Mouse (Mus musculus): ENCODE measurements around the gene Hist1h4n. TPM values are rescaled to one million over a fixed set of nuclear protein-coding genes. Genes with fewer than 3 reads are reported as not detected.
A peak's percentile ranks its signal among the peaks of the same experiment; 100 is the strongest.
"Not testable (repeated sequence)": the region's sequence is repeated elsewhere in the genome, so short reads cannot be mapped to it uniquely, and the experiment has no call there.

Hist1h4n gene
- polyA plus RNA-seq, 1 experiment from 2014 or later = 22.4 TPM

DNA sequence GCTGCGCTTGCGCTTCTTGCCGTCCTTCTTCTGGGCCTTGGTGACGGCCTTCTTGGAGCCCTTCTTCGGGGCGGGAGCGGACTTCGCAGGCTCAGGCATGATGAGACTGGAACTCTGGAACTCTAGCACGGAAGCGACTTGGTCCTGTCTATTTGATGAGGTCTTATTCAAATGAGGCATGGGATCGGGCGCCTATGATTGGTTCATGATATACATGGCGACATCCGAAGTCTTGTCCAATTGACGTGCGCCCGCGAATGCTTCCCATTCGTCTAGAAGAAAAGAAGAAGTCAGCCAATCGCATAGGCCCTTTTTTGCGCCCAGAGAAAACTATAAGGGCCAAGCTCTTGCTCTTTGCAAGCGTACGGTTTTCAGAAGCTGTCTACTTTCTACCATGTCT lies 21.9 kb downstream of the Hist1h4n start, which contains the start of the genes Hist1h2bq and Hist1h2ao:
Gene Hist1h2bq (minus strand): TSS at position 125 of the 400 bp plus-strand sequence.
Gene Hist1h2ao (plus strand): TSS at position 393 of the 400 bp plus-strand sequence.
- not testable (repeated sequence) for H3K4me3 ChIP-seq (ENCODE audit: low read length); H3K4me1 ChIP-seq (replicated peaks; ENCODE audit: control insufficient read depth, insufficient read depth, low read length); H3K27me3 ChIP-seq (ENCODE audit: control insufficient read depth, insufficient read depth, low read depth, low read length); H3K27ac ChIP-seq (ENCODE audit: low read length); H3K36me3 ChIP-seq (ENCODE audit: control insufficient read depth, insufficient read depth, low read length); H3K9me3 ChIP-seq (ENCODE audit: control insufficient read depth, low read length); H3K9ac ChIP-seq (ENCODE audit: low read length); H3K4me2 ChIP-seq (ENCODE audit: low read depth, low read length)
- peak; percentile 96 for ATAC-seq (ENCODE audit: low read depth)
- WGBS = no CpG with 5 or more reads among the region's 23 CpGs

DNA sequence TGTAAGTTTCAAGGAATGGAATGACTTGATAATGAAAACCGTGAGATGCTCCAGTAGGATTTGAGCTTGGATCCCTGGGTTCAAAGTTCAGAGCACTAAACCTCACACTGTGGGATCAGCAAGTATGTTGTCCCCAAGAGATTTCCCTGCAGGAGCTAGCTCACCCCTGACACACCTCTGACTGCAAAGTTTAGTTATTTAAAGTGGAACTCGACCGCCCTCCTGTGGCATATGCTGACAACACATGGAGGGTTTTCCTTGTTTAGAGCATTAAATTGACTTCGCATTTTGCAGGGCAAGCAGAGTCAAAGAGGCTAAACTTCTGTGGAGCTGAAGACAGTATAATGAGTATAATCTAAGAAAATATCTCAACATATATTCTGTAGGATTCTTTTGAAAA lies 28.9 kb downstream of the Hist1h4n start:
- not testable (repeated sequence) for H3K36me3 ChIP-seq (ENCODE audit: control insufficient read depth, insufficient read depth, low read length); H3K9me3 ChIP-seq (ENCODE audit: control insufficient read depth, low read length); H3K9ac ChIP-seq (ENCODE audit: low read length); H3K4me3 ChIP-seq (ENCODE audit: low read length); H3K27me3 ChIP-seq (ENCODE audit: control insufficient read depth, insufficient read depth, low read depth, low read length); H3K27ac ChIP-seq (ENCODE audit: low read length); H3K4me2 ChIP-seq (ENCODE audit: low read depth, low read length); H3K4me1 ChIP-seq (replicated peaks; ENCODE audit: control insufficient read depth, insufficient read depth, low read length)
- no CpG with 5 or more reads among the region's 4 CpGs for WGBS
- peak; percentile 80 for ATAC-seq (ENCODE audit: low read depth)

DNA sequence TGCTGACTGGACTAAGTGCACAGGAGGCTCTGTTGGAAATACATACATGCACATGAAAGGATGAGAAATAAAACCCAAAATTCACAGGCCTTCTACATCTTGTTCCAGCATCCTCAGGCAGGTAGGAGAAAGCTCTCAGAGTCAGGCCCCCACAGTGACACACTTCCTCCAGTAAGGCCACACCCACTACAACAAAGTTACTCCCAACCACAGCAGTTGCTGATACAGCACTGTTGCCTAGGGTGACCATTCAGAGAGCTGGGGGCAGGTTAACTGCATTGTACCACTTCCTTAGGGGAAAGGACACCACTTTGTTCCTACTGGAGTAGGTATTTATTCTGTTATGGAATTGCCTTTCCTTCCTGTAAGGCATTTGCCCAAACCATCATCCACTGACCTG lies 34.8 kb downstream of the Hist1h4n start:
- not testable (repeated sequence) for H3K27me3 ChIP-seq (ENCODE audit: control insufficient read depth, insufficient read depth, low read depth, low read length); H3K27ac ChIP-seq (ENCODE audit: low read length); H3K4me2 ChIP-seq (ENCODE audit: low read depth, low read length); H3K4me3 ChIP-seq (ENCODE audit: low read length); H3K4me1 ChIP-seq (replicated peaks; ENCODE audit: control insufficient read depth, insufficient read depth, low read length); H3K9ac ChIP-seq (ENCODE audit: low read length); ATAC-seq (ENCODE audit: low read depth); H3K9me3 ChIP-seq (ENCODE audit: control insufficient read depth, low read length); H3K36me3 ChIP-seq (ENCODE audit: control insufficient read depth, insufficient read depth, low read length)

DNA sequence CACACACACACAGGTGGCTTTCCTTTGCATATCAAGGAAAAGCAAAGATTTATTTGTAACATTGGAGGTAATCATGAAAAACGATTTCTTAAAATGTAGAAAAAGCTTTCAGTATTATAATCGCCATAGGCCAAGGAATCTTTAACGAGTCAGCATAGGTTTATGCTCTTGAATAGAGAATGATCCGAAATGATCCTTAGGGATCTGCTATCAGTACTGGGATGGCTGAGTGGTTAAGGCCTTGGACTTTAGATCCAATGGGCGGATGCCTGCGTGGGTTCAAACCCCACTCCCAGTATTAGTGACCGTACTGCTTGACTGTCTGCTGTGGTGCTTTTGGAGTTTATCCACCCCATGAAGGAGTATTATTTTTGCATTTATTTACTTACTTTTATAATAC lies 36.4 kb downstream of the Hist1h4n start:
- 90% methylated on average over 7 of the region's 7 CpGs for WGBS
- no peaks in the 10 kb centered on the region for H3K36me3 ChIP-seq (ENCODE audit: control insufficient read depth, insufficient read depth, low read length)
- H3K4me1 ChIP-seq (replicated peaks; ENCODE audit: control insufficient read depth, insufficient read depth, low read length) = peaks cover 2% of the 10 kb centered on the region
- H3K27me3 ChIP-seq (ENCODE audit: control insufficient read depth, insufficient read depth, low read depth, low read length) = no peaks in the 10 kb centered on the region
- no peaks in the 10 kb centered on the region for H3K9me3 ChIP-seq (ENCODE audit: control insufficient read depth, low read length)
- no peak overlapping the region for H3K9ac ChIP-seq (ENCODE audit: low read length)
- H3K4me3 ChIP-seq (ENCODE audit: low read length) = no peak overlapping the region
- no peak for ATAC-seq (ENCODE audit: low read depth)
- no peak overlapping the region for H3K4me2 ChIP-seq (ENCODE audit: low read depth, low read length)
- no peak overlapping the region for H3K27ac ChIP-seq (ENCODE audit: low read length)

DNA sequence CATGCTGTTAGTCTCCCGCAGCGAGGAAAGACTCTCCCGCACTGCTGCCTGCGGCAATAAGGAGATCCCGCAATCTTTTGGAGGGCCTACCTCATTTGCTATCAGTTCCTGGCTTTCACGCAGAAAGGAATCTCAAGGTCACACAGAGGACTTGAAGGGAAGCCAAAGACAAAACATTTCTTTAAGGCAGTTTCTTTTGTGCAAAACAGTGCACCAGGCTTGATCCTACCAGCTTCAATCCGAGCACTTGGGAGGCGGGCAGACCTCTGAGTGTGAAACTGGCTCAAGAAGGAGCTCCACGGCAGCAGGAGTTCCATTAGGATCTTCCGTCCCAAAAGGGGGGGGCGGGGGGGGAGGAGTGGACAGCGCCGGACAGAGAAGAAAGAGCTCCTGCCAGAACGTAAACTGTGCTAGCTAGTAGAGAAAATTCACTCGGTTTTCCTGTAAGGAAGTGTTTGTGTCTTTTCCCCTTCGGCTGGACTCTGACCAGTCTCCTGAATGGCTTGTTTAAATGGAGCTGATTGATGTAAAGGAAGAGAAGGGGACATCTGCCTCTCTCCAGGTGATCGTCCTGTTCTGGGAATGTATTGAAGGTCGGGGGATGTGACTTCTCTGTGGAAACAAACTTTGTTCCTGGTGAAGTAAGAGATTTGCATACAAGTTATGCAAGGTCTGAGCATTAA lies 41.3 kb downstream of the Hist1h4n start:
- H3K4me1 ChIP-seq (replicated peaks; ENCODE audit: control insufficient read depth, insufficient read depth, low read length) = peaks cover 16% of the 10 kb centered on the region
- 10% methylated on average over 17 of the region's 18 CpGs for WGBS
- H3K9me3 ChIP-seq (ENCODE audit: control insufficient read depth, low read length) = no peaks in the 10 kb centered on the region
- H3K36me3 ChIP-seq (ENCODE audit: control insufficient read depth, insufficient read depth, low read length) = no peaks in the 10 kb centered on the region
- H3K27me3 ChIP-seq (ENCODE audit: control insufficient read depth, insufficient read depth, low read depth, low read length) = no peaks in the 10 kb centered on the region
- H3K4me2 ChIP-seq (ENCODE audit: low read depth, low read length) = peak overlapping the region; percentile 50
- peak overlapping the region; percentile 55 for H3K27ac ChIP-seq (ENCODE audit: low read length)
- ATAC-seq (ENCODE audit: low read depth) = no peak
- peak overlapping the region; percentile 46 for H3K9ac ChIP-seq (ENCODE audit: low read length)
- peak overlapping the region; percentile 35 for H3K4me3 ChIP-seq (ENCODE audit: low read length)

DNA sequence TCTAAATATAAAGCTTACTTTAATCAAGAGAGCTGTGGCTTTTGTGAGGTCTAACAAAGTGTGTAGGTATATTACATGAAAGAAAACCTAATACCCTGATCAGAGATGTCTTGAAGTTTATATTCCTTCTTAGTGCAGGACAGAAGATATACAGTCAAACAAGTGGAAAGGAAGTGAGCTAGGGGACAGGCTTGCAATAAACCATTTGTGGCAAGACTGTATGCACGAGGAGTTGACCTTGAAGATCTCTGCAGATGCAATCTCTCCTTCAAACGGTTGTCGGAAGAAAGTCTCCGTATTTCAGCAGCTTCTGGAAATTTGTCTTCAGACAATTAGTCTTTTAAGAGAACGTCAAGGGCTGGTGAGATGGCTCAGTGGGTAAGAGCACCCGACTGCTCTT lies 42.1 kb downstream of the Hist1h4n start:
- 45% methylated on average over 6 of the region's 6 CpGs for WGBS
- ATAC-seq (ENCODE audit: low read depth) = no peak
- no peaks in the 10 kb centered on the region for H3K36me3 ChIP-seq (ENCODE audit: control insufficient read depth, insufficient read depth, low read length)
- no peak overlapping the region for H3K9ac ChIP-seq (ENCODE audit: low read length)
- H3K9me3 ChIP-seq (ENCODE audit: control insufficient read depth, low read length) = no peaks in the 10 kb centered on the region
- H3K27me3 ChIP-seq (ENCODE audit: control insufficient read depth, insufficient read depth, low read depth, low read length) = no peaks in the 10 kb centered on the region
- H3K4me1 ChIP-seq (replicated peaks; ENCODE audit: control insufficient read depth, insufficient read depth, low read length) = peaks cover 18% of the 10 kb centered on the region
- no peak overlapping the region for H3K4me3 ChIP-seq (ENCODE audit: low read length)
- no peak overlapping the region for H3K4me2 ChIP-seq (ENCODE audit: low read depth, low read length)
- H3K27ac ChIP-seq (ENCODE audit: low read length) = no peak overlapping the region

DNA sequence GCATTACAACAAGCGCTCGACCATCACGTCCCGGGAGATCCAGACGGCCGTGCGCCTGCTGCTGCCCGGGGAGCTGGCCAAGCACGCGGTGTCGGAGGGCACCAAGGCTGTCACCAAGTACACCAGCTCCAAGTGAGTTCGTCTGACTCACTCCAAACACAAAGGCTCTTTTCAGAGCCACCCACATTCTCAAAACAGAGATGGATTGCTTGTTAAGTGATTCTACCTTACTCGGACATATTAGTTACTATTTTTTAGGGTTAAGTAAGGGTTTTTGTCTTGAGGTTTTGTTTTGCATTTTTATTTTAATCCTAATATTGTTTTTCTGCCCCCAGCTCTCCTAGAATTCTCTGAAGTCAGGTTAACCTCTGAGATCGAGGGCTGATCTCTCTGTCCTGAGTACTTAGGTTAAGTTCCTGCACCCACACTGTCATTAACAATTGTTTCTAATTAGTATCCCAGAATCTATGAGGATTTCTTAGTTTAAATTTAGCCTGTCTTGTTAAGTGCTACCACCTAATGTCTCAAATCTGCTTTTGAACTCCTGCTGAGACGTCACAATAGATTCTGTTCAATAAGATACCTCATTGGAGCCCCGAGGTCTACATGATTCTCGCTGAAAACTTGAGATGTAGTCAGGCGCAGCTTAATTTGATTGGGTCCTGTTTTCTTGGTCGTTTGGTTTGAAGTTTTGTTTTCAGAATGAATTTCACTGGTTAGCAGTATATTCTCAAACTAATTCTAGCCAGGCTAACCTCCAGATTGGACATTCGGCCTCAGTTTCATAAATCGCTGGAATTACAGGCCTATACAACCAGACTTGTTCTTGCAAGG lies 44.0 kb downstream of the Hist1h4n start:
- H3K27ac ChIP-seq (ENCODE audit: low read length) = peak overlapping the region; percentile 84

DNA sequence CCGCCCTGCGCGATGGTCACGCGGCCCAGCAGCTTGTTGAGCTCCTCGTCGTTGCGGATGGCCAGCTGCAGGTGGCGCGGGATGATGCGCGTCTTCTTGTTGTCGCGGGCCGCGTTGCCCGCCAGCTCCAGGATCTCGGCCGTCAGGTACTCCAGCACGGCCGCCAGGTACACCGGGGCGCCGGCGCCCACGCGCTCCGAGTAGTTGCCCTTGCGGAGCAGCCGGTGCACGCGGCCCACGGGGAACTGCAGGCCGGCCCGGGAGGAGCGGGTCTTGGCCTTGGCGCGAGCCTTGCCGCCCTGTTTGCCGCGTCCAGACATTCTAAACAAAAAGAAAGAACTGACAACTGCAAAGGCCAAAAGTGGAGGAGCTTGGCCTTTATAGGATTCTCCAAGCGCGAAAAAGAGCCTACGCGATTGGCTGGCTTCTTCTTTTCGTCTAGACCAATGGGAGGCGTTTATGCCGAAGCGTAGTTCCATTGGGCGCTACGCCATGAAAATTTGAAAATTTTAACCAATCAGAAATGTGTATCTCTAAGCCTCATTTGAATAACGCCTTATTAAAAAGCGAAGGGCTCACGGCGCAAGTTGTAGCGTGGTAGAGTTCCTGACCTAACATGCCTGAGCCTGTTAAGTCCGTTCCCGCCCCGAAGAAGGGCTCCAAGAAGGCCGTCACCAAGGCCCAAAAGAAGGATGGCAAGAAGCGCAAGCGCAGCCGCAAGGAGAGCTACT lies 44.9 kb downstream of the Hist1h4n start, which contains the start of the genes Hist1h2an and Hist1h2bp:
Gene Hist1h2an (minus strand): TSS at position 320 of the 731 bp plus-strand sequence.
Gene Hist1h2bp (plus strand): TSS at position 563 of the 731 bp plus-strand sequence.
- H3K9me3 ChIP-seq (ENCODE audit: control insufficient read depth, low read length); H3K36me3 ChIP-seq (ENCODE audit: control insufficient read depth, insufficient read depth, low read length); H3K27me3 ChIP-seq (ENCODE audit: control insufficient read depth, insufficient read depth, low read depth, low read length): not testable (repeated sequence)
- H3K4me3 ChIP-seq (ENCODE audit: low read length) = peak within 1 kb of the TSS; percentile 47
- H3K27ac ChIP-seq (ENCODE audit: low read length) = peak within 1 kb of the TSS; percentile 91
- peak; percentile 93 for ATAC-seq (ENCODE audit: low read depth)
- H3K9ac ChIP-seq (ENCODE audit: low read length) = peak within 1 kb of the TSS; percentile 64
- H3K4me2 ChIP-seq (ENCODE audit: low read depth, low read length) = peak within 1 kb of the TSS; percentile 62
- WGBS = under 1% methylated on average over 33 of the region's 63 CpGs
- H3K4me1 ChIP-seq (replicated peaks; ENCODE audit: control insufficient read depth, insufficient read depth, low read length) = peaks cover 32% of the 10 kb centered on the region

More for the DNA sequence above, 44.0 kb downstream of the Hist1h4n start:
- H3K9ac ChIP-seq (ENCODE audit: low read length) = peak overlapping the region; percentile 54
- H3K36me3 ChIP-seq (ENCODE audit: control insufficient read depth, insufficient read depth, low read length) = no peaks in the 10 kb centered on the region
- H3K27me3 ChIP-seq (ENCODE audit: control insufficient read depth, insufficient read depth, low read depth, low read length) = no peaks in the 10 kb centered on the region
- H3K4me2 ChIP-seq (ENCODE audit: low read depth, low read length) = peak overlapping the region; percentile 48
- peak; percentile 10; the same call in 1 of the 2 replicates for ATAC-seq (ENCODE audit: low read depth)
- H3K9me3 ChIP-seq (ENCODE audit: control insufficient read depth, low read length) = no peaks in the 10 kb centered on the region
- H3K4me3 ChIP-seq (ENCODE audit: low read length) = peak overlapping the region; percentile 37
- WGBS = 21% methylated on average over 13 of the region's 21 CpGs
- H3K4me1 ChIP-seq (replicated peaks; ENCODE audit: control insufficient read depth, insufficient read depth, low read length) = peaks cover 27% of the 10 kb centered on the region

Data from lung, embryonic 16.5 days (tissue).